ENCODE assay signal across 26 mouse cellular contexts in the genomic region with DNA sequence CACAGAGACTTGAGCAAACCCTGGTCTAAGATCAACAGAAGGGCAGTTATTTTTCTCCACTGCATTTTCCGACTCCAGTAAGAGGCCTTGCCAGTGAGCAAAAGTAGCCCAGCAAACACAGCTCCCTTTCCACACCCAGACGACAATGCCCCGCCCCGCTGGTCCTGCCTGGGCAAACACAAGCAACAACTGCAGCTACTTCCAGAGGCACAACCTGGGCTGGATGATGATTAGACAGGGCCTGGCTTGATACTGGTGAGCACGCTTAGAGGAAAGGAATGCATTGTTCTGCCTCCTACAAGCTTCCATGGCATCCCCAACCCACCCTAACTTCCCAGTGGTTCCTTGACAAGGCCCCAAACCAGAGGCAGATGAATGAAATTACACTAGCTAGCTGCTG. TPM values are rescaled to one million over a fixed set of nuclear protein-coding genes. Genes with fewer than 3 reads are reported as not detected.
A peak's percentile ranks its signal among the peaks of the same experiment; 100 is the strongest.
DNase-seq lines count a peak whose midpoint lies in the region; ATAC-seq and TF ChIP-seq lines count a peak whose summit lies in the region.
"Had no signal": no experiment of that assay in that cellular context is flagged by ENCODE, and none has a peak within 500 bp of the region (broad histone marks: within the 10 kb centered on the region; RNA-seq: fewer than 3 reads in every experiment).

No protein-coding gene starts in this region.

- WGBS in intestine, postnatal 0 days = 57% methylated on average over 5 of the region's 5 CpGs
- WGBS in intestine, embryonic 15.5 days = 71% methylated on average over 5 of the region's 5 CpGs
- 71% methylated on average over 5 of the region's 5 CpGs for WGBS in stomach, embryonic 14.5 days

- peak; percentile 40 for DNase-seq in Muller cell, postnatal 12 days (ENCODE audit: inconsistent ontology term)
- no peak for DNase-seq in adrenal gland, adult (ENCODE audit: inconsistent age in 2 of 2, low spot score in 1 of 2)
- DNase-seq: adrenal gland, adult 8-10 months; adrenal gland, postnatal 36 days; cerebellum, adult 2 months; cerebellum, postnatal 10 days; gastrocnemius, postnatal 36 days; heart, adult 11 months; heart, postnatal 10 days had no signal

- no peaks in the 10 kb centered on the region for H3K4me1 ChIP-seq in intestine, postnatal 0 days (replicated peaks; ENCODE audit: control insufficient read depth, insufficient read depth, low read length)
- H3K4me1 ChIP-seq in intestine, embryonic 15.5 days (replicated peaks) = no peaks in the 10 kb centered on the region
- peaks cover 3% of the 10 kb centered on the region for H3K4me1 ChIP-seq in ES-Bruce4 (ENCODE audit: control insufficient read depth, insufficient read depth, low read length)
- 0 out of 2 replicates have a peak, but pooled peaks cover 4% of the 10 kb centered on the region for H3K4me1 ChIP-seq in stomach, embryonic 14.5 days (ENCODE audit: control insufficient read depth, insufficient read depth, low read length)
- H3K4me1 ChIP-seq: embryonic facial prominence, embryonic 10.5 days; forebrain, embryonic 15.5 days had no signal

- no peak overlapping the region for H3K4me2 ChIP-seq in intestine, postnatal 0 days (replicated peaks; ENCODE audit: low read depth)
- no peak overlapping the region for H3K4me2 ChIP-seq in intestine, embryonic 15.5 days (replicated peaks)
- no peak overlapping the region for H3K4me2 ChIP-seq in stomach, embryonic 14.5 days (replicated peaks; ENCODE audit: low read depth, low read length)
- H3K4me2 ChIP-seq: forebrain, embryonic 15.5 days; hindbrain, embryonic 13.5 days had no signal

- no peak for TF ChIP-seq POLR2A in ES-Bruce4 (IDR thresholded peaks at IDR 0.05; ENCODE audit: insufficient read depth, low read length)

- H3K36me3 ChIP-seq in intestine, postnatal 0 days (ENCODE audit: control insufficient read depth, insufficient read depth) = peaks cover 93% of the 10 kb centered on the region
- peaks cover 58% of the 10 kb centered on the region for H3K36me3 ChIP-seq in intestine, embryonic 15.5 days
- peaks cover 81% of the 10 kb centered on the region for H3K36me3 ChIP-seq in ES-Bruce4 (ENCODE audit: control insufficient read depth, insufficient read depth, low read length, poor library complexity, severe bottlenecking)
- H3K36me3 ChIP-seq in stomach, embryonic 14.5 days (ENCODE audit: control insufficient read depth, insufficient read depth, low read length) = peaks cover 79% of the 10 kb centered on the region

- H3K9ac ChIP-seq in intestine, postnatal 0 days (ENCODE audit: low read depth, low read length) = no peak overlapping the region
- no peak overlapping the region for H3K9ac ChIP-seq in intestine, embryonic 15.5 days
- H3K9ac ChIP-seq in ES-Bruce4 (ENCODE audit: low read depth, poor library complexity, severe bottlenecking) = peak overlapping the region; percentile 4; the same call in 1 of the 2 replicates
- no peak overlapping the region for H3K9ac ChIP-seq in stomach, embryonic 14.5 days (replicated peaks; ENCODE audit: low read depth, low read length)
- H3K9ac ChIP-seq: forebrain, embryonic 15.5 days; hindbrain, embryonic 13.5 days had no signal

- TF ChIP-seq EP300 in ES-Bruce4 (IDR thresholded peaks at IDR 0.05; ENCODE audit: insufficient read depth, low read depth, low read length) = no peak

- no peaks in the 10 kb centered on the region for H3K27me3 ChIP-seq in intestine, postnatal 0 days (replicated peaks; ENCODE audit: control insufficient read depth, insufficient read depth, low read length)
- H3K27me3 ChIP-seq in intestine, embryonic 15.5 days (replicated peaks) = no peaks in the 10 kb centered on the region
- no peaks in the 10 kb centered on the region for H3K27me3 ChIP-seq in ES-Bruce4 (ENCODE audit: control insufficient read depth, insufficient read depth, low read length, poor library complexity, severe bottlenecking)
- H3K27me3 ChIP-seq in stomach, embryonic 14.5 days (ENCODE audit: control insufficient read depth, insufficient read depth, low read length) = no peaks in the 10 kb centered on the region
- H3K27me3 ChIP-seq: CH12.LX; forebrain, embryonic 15.5 days; hindbrain, embryonic 13.5 days had no signal

- H3K4me3 ChIP-seq in intestine, postnatal 0 days (ENCODE audit: low read depth, low read length) = no peak overlapping the region
- no peak overlapping the region for H3K4me3 ChIP-seq in intestine, embryonic 15.5 days (replicated peaks)
- H3K4me3 ChIP-seq in ES-Bruce4 (ENCODE audit: low read depth, low read length) = no peak overlapping the region
- H3K4me3 ChIP-seq in stomach, embryonic 14.5 days (ENCODE audit: low read depth, low read length) = no peak overlapping the region
- H3K4me3 ChIP-seq: embryonic facial prominence, embryonic 10.5 days; erythroblast, embryonic 14.5 days; forebrain, embryonic 15.5 days; hindbrain, embryonic 13.5 days had no signal

- no peak for TF ChIP-seq CTCF in intestine, postnatal 0 days (IDR thresholded peaks at IDR 0.05; ENCODE audit: low read depth)
- TF ChIP-seq CTCF in ES-Bruce4 (IDR thresholded peaks at IDR 0.05; ENCODE audit: low read depth, low read length) = no peak

- H3K9me3 ChIP-seq in intestine, postnatal 0 days (ENCODE audit: control insufficient read depth) = no peaks in the 10 kb centered on the region
- H3K9me3 ChIP-seq in intestine, embryonic 15.5 days = no peaks in the 10 kb centered on the region
- no peaks in the 10 kb centered on the region for H3K9me3 ChIP-seq in ES-Bruce4 (replicated peaks; ENCODE audit: control insufficient read depth, insufficient read depth, low read length, poor library complexity, severe bottlenecking)
- no peaks in the 10 kb centered on the region for H3K9me3 ChIP-seq in stomach, embryonic 14.5 days (ENCODE audit: control insufficient read depth, low read depth, low read length)
- H3K9me3 ChIP-seq: embryonic facial prominence, embryonic 10.5 days; forebrain, embryonic 15.5 days; G1E; hindbrain, embryonic 13.5 days had no signal

- peak overlapping the region; percentile 46; the same call in 1 of the 2 replicates for H3K27ac ChIP-seq in intestine, postnatal 0 days (ENCODE audit: low read depth, low read length)
- no peak overlapping the region for H3K27ac ChIP-seq in intestine, embryonic 15.5 days
- peak overlapping the region; percentile 93 for H3K27ac ChIP-seq in ES-Bruce4 (ENCODE audit: insufficient read depth, low read length)
- H3K27ac ChIP-seq in stomach, embryonic 14.5 days (ENCODE audit: low read length) = peak overlapping the region; percentile 45; the same call in 1 of the 2 replicates
- H3K27ac ChIP-seq: embryonic facial prominence, embryonic 10.5 days; forebrain, embryonic 15.5 days; hindbrain, embryonic 13.5 days; hindbrain, postnatal 0 days had no signal

- no peak for ATAC-seq in intestine, postnatal 0 days
- ATAC-seq in intestine, embryonic 15.5 days = no peak
- peak; percentile 82 for ATAC-seq in stomach, embryonic 14.5 days (ENCODE audit: insufficient number of reproducible peaks, insufficient read depth, low FRiP score, low read depth)
- no peak for ATAC-seq in monocyte, adult 5-6 weeks (replicated peaks; ENCODE audit: insufficient number of reproducible peaks, low FRiP score, low TSS enrichment, poor library complexity, severe bottlenecking)
- no peak for ATAC-seq in megakaryocyte-erythroid progenitor cell, adult 5-6 weeks (replicated peaks; ENCODE audit: low FRiP score, low TSS enrichment, poor library complexity, severe bottlenecking)
- ATAC-seq: forebrain, embryonic 15.5 days; hindbrain, postnatal 0 days had no signal

RNA-seq across cellular contexts. Expression of a gene that starts 12.3 kb away (rescaled TPM):
- polyA plus RNA-seq in intestine, postnatal 0 days (2015; fragmentation: Nextera tagmentation; extraction: Ambion mirVana) = not detected in 2 replicates
- not detected in 2 replicates for polyA plus RNA-seq in intestine, embryonic 15.5 days (2015; fragmentation: Nextera tagmentation; extraction: Ambion mirVana)
- polyA plus RNA-seq in ES-Bruce4 (2011; ENCODE audit: insufficient read depth, insufficient read length, low read depth, missing spikeins) = not detected in 2 replicates
- polyA plus RNA-seq in stomach, embryonic 14.5 days (2014; fragmentation: Nextera tagmentation; extraction: Ambion mirVana) = 0.48 TPM in 1 of 2 replicates, not detected in the other
- 0.87 TPM in 1 of 3 replicates, not detected in the others for total RNA-seq in monocyte, adult 5-6 weeks (2017)
- total RNA-seq in megakaryocyte-erythroid progenitor cell, adult 5-6 weeks (2014; fragmentation: Nextera tagmentation) = not detected in 2 replicates
- not detected in 2 replicates for total RNA-seq in megakaryocyte-erythroid progenitor cell, adult 5-6 weeks (2017)
- total RNA-seq: adrenal gland, adult 8-10 months; adrenal gland, postnatal 36 days; CH12.LX; gastrocnemius, adult 8-10 months; gastrocnemius, postnatal 36 days; heart, postnatal 10 days; hematopoietic stem cell, adult 5-6 weeks; hindbrain, postnatal 0 days had no signal
- polyA plus RNA-seq: embryonic facial prominence, embryonic 10.5 days; embryonic facial prominence, embryonic 14.5 days; erythroblast, embryonic 14.5 days; forebrain, embryonic 15.5 days; G1E; heart, embryonic 14.5 days; hindbrain, embryonic 13.5 days; hindbrain, postnatal 0 days had no signal

RNA-seq across cellular contexts. Expression of a gene that starts 36.4 kb away (rescaled TPM):
- polyA plus RNA-seq in intestine, postnatal 0 days (2015; fragmentation: Nextera tagmentation; extraction: Ambion mirVana) = 29.7 and 30.2 TPM in 2 replicates
- 67.3 and 68.7 TPM in 2 replicates for polyA plus RNA-seq in intestine, embryonic 15.5 days (2015; fragmentation: Nextera tagmentation; extraction: Ambion mirVana)
- 129 and 133 TPM in 2 replicates for polyA plus RNA-seq in ES-Bruce4 (2011; ENCODE audit: insufficient read depth, insufficient read length, low read depth, missing spikeins)
- polyA plus RNA-seq in stomach, embryonic 14.5 days (2014; fragmentation: Nextera tagmentation; extraction: Ambion mirVana) = 60.8 and 63.1 TPM in 2 replicates
- 72.7 to 88.8 TPM (median 87.7 TPM) in 3 replicates for total RNA-seq in monocyte, adult 5-6 weeks (2017)
- 62.2 and 67.6 TPM in 2 replicates for total RNA-seq in megakaryocyte-erythroid progenitor cell, adult 5-6 weeks (2014; fragmentation: Nextera tagmentation)
- total RNA-seq in megakaryocyte-erythroid progenitor cell, adult 5-6 weeks (2017) = 60.5 and 78.9 TPM in 2 replicates
